Mouse (Mus musculus) c-Kit-negative CD71-positive TER-119-positive erythroid progenitor cells, embryonic 14.5 days (primary cell): Measurements from ENCODE around the gene Eif2s1.

ENCODE experiments used
- DNase-seq: peaks from one replicate; pipeline ENCODE4 v3.0.0-alpha.2; 2013; ENCODE audit warnings: low read depth, low spot score

Eif2s1 gene

GRCm38 (mm10) chr12:78861496-78862253 lies at the start of gene Eif2s1, which contains the start of gene Atp6v1d:
Gene Eif2s1, plus strand, starts transcription at chr12:78861819.
Gene Atp6v1d, minus strand, starts transcription at chr12:78861638.
- peak; percentile 95 for DNase-seq

GRCm38 (mm10) chr12:78814437-78814836 lies 47.2 kb upstream of the Eif2s1 start:
- no peak for DNase-seq

GRCm38 (mm10) chr12:78834496-78834895 lies 27.1 kb upstream of the Eif2s1 start:
- DNase-seq, result no peak

- DNase-seq, result no peak
Measured at GRCm38 (mm10) chr12:78839906-78840305, 21.7 kb upstream of the Eif2s1 start.

GRCm38 (mm10) chr12:78842429-78842828 lies 19.2 kb upstream of the Eif2s1 start:
- no peak for DNase-seq

- DNase-seq, result no peak
Measured at GRCm38 (mm10) chr12:78848246-78848645, 13.4 kb upstream of the Eif2s1 start.

GRCm38 (mm10) chr12:78860921-78861495 lies 611 bp upstream of the Eif2s1 start:
- DNase-seq, result peak; percentile 30

- peak; percentile 16 for DNase-seq
Measured at GRCm38 (mm10) chr12:78862254-78862730, 673 bp downstream of the Eif2s1 start.

GRCm38 (mm10) chr12:78865434-78865833 lies 3.8 kb downstream of the Eif2s1 start:
- DNase-seq, result peak; percentile 64

- DNase-seq, result no peak
Measured at GRCm38 (mm10) chr12:78868115-78868514, 6.5 kb downstream of the Eif2s1 start.

GRCm38 (mm10) chr12:78874581-78874980 lies 13.0 kb downstream of the Eif2s1 start:
- no peak for DNase-seq

GRCm38 (mm10) chr12:78890062-78890461 lies 28.4 kb downstream of the Eif2s1 start:
- DNase-seq, result no peak

GRCm38 (mm10) chr12:78891149-78891548 lies 29.5 kb downstream of the Eif2s1 start:
- DNase-seq, result no peak

- no peak for DNase-seq
Measured at GRCm38 (mm10) chr12:78897861-78898260, 36.2 kb downstream of the Eif2s1 start.

- no peak for DNase-seq
Measured at GRCm38 (mm10) chr12:78901467-78901866, 39.8 kb downstream of the Eif2s1 start.

GRCm38 (mm10) chr12:78903313-78903712 lies 41.7 kb downstream of the Eif2s1 start:
- DNase-seq, result no peak

GRCm38 (mm10) chr12:78904499-78904898 lies 42.9 kb downstream of the Eif2s1 start:
- DNase-seq, result no peak

GRCm38 (mm10) chr12:78906707-78907162 lies 45.1 kb downstream of the Eif2s1 start, which contains the start of gene Plek2:
Gene Plek2, minus strand, starts transcription at chr12:78906964.
- peak; percentile 74 for DNase-seq

GRCm38 (mm10) chr12:78908081-78908605 lies 46.5 kb downstream of the Eif2s1 start:
- no peak for DNase-seq

- peak; percentile 84 for DNase-seq
Measured at GRCm38 (mm10) chr12:78910684-78911461, 49.3 kb downstream of the Eif2s1 start.

- DNase-seq, result peak; percentile 82
Measured at GRCm38 (mm10) chr12:78911707-78912417, 50.2 kb downstream of the Eif2s1 start.
